Mouse (Mus musculus) ES-Bruce4 (cell line): ENCODE results near the gene Tmem108.
A peak's percentile ranks its signal among the peaks of the same experiment; 100 is the strongest.

Experiments used
- CTCF ChIP-seq: IDR thresholded peaks from one replicate; pipeline ENCODE4 v1.8.1; 2011; ENCODE audit warnings: low read depth, low read length
- EP300 ChIP-seq: IDR thresholded peaks from 2 replicates; pipeline ENCODE4 v1.6.1; 2011; ENCODE audit warnings: low read depth, low read length; ENCODE audit not compliant: insufficient read depth
- POLR2A ChIP-seq: IDR thresholded peaks from one replicate; pipeline ENCODE4 v1.8.1; 2011; ENCODE audit warnings: low read length; ENCODE audit not compliant: insufficient read depth

DNA sequence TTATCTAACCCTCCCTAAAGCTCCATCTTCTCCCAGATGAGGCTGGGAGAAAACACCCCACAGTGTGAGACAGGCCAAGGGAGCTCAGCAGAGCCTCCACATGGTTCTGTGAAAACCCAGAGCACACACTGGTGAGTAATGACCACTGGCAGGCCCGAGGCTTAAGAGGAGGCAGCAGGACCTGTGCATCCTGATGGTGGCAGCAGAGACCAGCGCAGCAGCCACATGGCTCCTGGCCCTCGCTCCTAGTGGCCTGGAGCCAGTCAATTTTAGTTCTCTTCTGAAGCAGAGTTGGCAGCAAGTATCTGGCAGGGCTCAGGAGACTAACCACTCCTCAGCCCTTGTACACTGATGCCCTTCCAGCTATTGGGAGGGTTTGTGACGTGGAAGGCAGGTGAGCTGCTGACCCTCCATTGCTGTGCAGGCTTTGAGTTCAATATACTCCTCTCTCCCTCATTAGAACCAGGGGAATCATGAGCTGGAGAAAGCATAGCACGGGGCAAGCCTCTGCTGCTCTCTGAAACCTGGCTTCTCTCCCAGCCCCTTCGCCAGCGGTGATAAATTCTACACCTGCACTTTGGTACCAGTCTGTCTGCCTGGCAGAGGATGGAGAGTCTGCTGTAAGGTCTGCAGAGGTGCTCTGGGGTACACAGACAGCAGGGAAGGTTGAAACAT lies 267.2 kb downstream of the Tmem108 start:
- TF ChIP-seq CTCF (peak; percentile 93), POLR2A (no peak), EP300 (no peak)
